Mouse (Mus musculus) heart, postnatal 0 days (tissue): ENCODE results near the gene Ccdc122. TPM values are rescaled to one million over a fixed set of nuclear protein-coding genes. Genes with fewer than 3 reads are reported as not detected.
"Not testable (repeated sequence)": the region's sequence is repeated elsewhere in the genome, so short reads cannot be mapped to it uniquely, and the experiment has no call there.

Experiments used
- ATAC-seq: fragments of 200-750 bp; cut with Nextera tagmentation; 2 replicates; pipeline ENCODE4 v1.8.0; 2017; ENCODE audit warnings: low read depth, moderate number of reproducible peaks, moderate library complexity; ENCODE audit not compliant: insufficient read depth
- DNase-seq: peaks from one replicate; pipeline ENCODE4 v3.0.0-alpha.2; 2016; ENCODE audit warnings: low spot score
- H3K27ac ChIP-seq: fragments of 300-500 bp; sonication (generic); 2 replicates; pipeline ENCODE4 v1.5.1; 2014; ENCODE audit warnings: low read depth, mild to moderate bottlenecking
- H3K27me3 ChIP-seq: fragments of 300-500 bp; sonication (generic); 2 replicates; pipeline ENCODE4 v1.6.1; 2014; ENCODE audit warnings: low read length, mixed read lengths; ENCODE audit not compliant: control insufficient read depth, insufficient read depth
- H3K36me3 ChIP-seq: fragments of 300-500 bp; sonication (generic); replicated peaks from 2 replicates; pipeline ENCODE4 v1.6.1; 2014; ENCODE audit warnings: low read length, mixed read lengths; ENCODE audit not compliant: control insufficient read depth, insufficient read depth
- H3K4me1 ChIP-seq: fragments of 300-500 bp; sonication (generic); 2 replicates; pipeline ENCODE4 v1.6.1; 2014; ENCODE audit warnings: antibody characterized with exemption; ENCODE audit not compliant: control insufficient read depth, insufficient read depth
- H3K4me2 ChIP-seq: fragments of 300-500 bp; sonication (generic); 2 replicates; pipeline ENCODE4 v1.6.1; 2014; ENCODE audit warnings: low read depth, mild to moderate bottlenecking, low read length, moderate library complexity
- H3K4me3 ChIP-seq: fragments of 300-500 bp; sonication (generic); 2 replicates; pipeline ENCODE4 v1.5.1; 2014; ENCODE audit warnings: low read depth, low read length
- H3K9ac ChIP-seq: fragments of 300-500 bp; sonication (generic); replicated peaks from 2 replicates; pipeline ENCODE4 v1.6.1; 2014; ENCODE audit warnings: low read depth, low read length, mixed read lengths
- H3K9me3 ChIP-seq: fragments of 300-500 bp; sonication (generic); replicated peaks from 2 replicates; pipeline ENCODE4 v1.6.1; 2016; ENCODE audit warnings: low read length; ENCODE audit not compliant: control insufficient read depth
- CTCF ChIP-seq: IDR thresholded peaks from 2 replicates; pipeline ENCODE4 v1.5.1; 2016; ENCODE audit warnings: antibody characterized with exemption, control low read depth, low read depth
- EP300 ChIP-seq: IDR thresholded peaks from 2 replicates; pipeline ENCODE4 v1.6.1; 2016; ENCODE audit warnings: antibody characterized with exemption, low read depth
- WGBS: fragments of 180-500 bp; shearing (Covaris S2); extraction: QIAGEN DNeasy Blood & Tissue Kit; methylation state at CpG from one replicate; pipeline ENCODE4 v1.1.7; 2014; 5-methylcytosine and 5-hydroxymethylcytosine counted together
- polyA plus RNA-seq: library from polyadenylated mRNA; unstranded; fragments of >200 nt; fragmentation: Nextera tagmentation; extraction: Ambion mirVana; gene quantifications from 2 replicates; pipeline ENCODE4 v1.2.1, GENCODE M21; 2015
- total RNA-seq: library from RNA; depleted of rRNA; stranded (reverse); fragments of >200 nt; gene quantifications from 2 replicates; pipeline ENCODE4 v1.2.3, GENCODE M21; 2014; ENCODE audit warnings: low replicate concordance; rRNA removed

Ccdc122 gene
- total RNA-seq, result 1.6 and 3.1 TPM in 2 replicates
- polyA plus RNA-seq, result 1.7 and 2.0 TPM in 2 replicates

- H3K36me3 ChIP-seq, result no peaks in the 10 kb centered on the region
- DNase-seq, result peak; percentile 59
- peak within 1 kb of the TSS; percentile 52 for H3K9ac ChIP-seq
- peak within 1 kb of the TSS; percentile 52 for H3K4me3 ChIP-seq
- TF ChIP-seq EP300 (no peak), CTCF (peak; percentile 52)
- no peaks in the 10 kb centered on the region for H3K9me3 ChIP-seq
- peaks cover 5% of the 10 kb centered on the region; the same call in 1 of the 2 replicates for H3K4me1 ChIP-seq
- under 1% methylated on average over 85 of the region's 86 CpGs for WGBS
- H3K27me3 ChIP-seq, result no peaks in the 10 kb centered on the region
- H3K27ac ChIP-seq, result no peak within 1 kb of the TSS
- peak; percentile 83 for ATAC-seq
- peak within 1 kb of the TSS; percentile 78 for H3K4me2 ChIP-seq
These were observed at the start of gene Ccdc122, which contains the start of gene Lacc1 for GRCm38 (mm10) chr14:77036226-77037046. TSS of gene Ccdc122 (plus strand) at chr14:77036772. TSS of gene Lacc1 (minus strand) at chr14:77036904.

GRCm38 (mm10) chr14:76990351-76990750 is 46.2 kb upstream of the Ccdc122 start:
- not testable (repeated sequence) for H3K9me3 ChIP-seq, H3K4me3 ChIP-seq, H3K9ac ChIP-seq, DNase-seq, H3K36me3 ChIP-seq, H3K4me1 ChIP-seq, H3K4me2 ChIP-seq, H3K27me3 ChIP-seq, H3K27ac ChIP-seq, ATAC-seq
- WGBS, result 87% methylated on average over 2 of the region's 2 CpGs

GRCm38 (mm10) chr14:77004740-77005139 is 31.8 kb upstream of the Ccdc122 start:
- no peak for ATAC-seq
- H3K27ac ChIP-seq, result no peak overlapping the region
- 56% methylated on average over 8 of the region's 8 CpGs for WGBS

GRCm38 (mm10) chr14:77005566-77005965 is 31.0 kb upstream of the Ccdc122 start:
- ATAC-seq, result no peak
- H3K27me3 ChIP-seq, result no peaks in the 10 kb centered on the region
- no peaks in the 10 kb centered on the region for H3K36me3 ChIP-seq
- no peak for DNase-seq
- 78% methylated on average over 5 of the region's 5 CpGs for WGBS
- TF ChIP-seq CTCF (no peak), EP300 (no peak)
- H3K4me1 ChIP-seq, result no peaks in the 10 kb centered on the region
- H3K27ac ChIP-seq, result no peak overlapping the region
- no peak overlapping the region for H3K4me2 ChIP-seq
- no peak overlapping the region for H3K4me3 ChIP-seq
- H3K9me3 ChIP-seq, result no peaks in the 10 kb centered on the region
- H3K9ac ChIP-seq, result no peak overlapping the region

More at GRCm38 (mm10) chr14:77004740-77005139, 31.8 kb upstream of the Ccdc122 start:
- no peak overlapping the region for H3K9ac ChIP-seq
- H3K9me3 ChIP-seq, result no peaks in the 10 kb centered on the region
- H3K36me3 ChIP-seq, result no peaks in the 10 kb centered on the region
- H3K4me3 ChIP-seq, result no peak overlapping the region
- no peak for TF ChIP-seq CTCF
- no peak for TF ChIP-seq EP300
- DNase-seq, result no peak
- H3K27me3 ChIP-seq, result no peaks in the 10 kb centered on the region
- no peak overlapping the region for H3K4me2 ChIP-seq
- no peaks in the 10 kb centered on the region for H3K4me1 ChIP-seq

- Histone ChIP-seq H3K4me1 (no peaks in the 10 kb centered on the region), H3K36me3 (no peaks in the 10 kb centered on the region), H3K4me3 (no peak overlapping the region), H3K27ac (no peak overlapping the region), H3K27me3 (no peaks in the 10 kb centered on the region), H3K4me2 (no peak overlapping the region), H3K9me3 (no peaks in the 10 kb centered on the region), H3K9ac (no peak overlapping the region)
- TF ChIP-seq EP300, result no peak
- TF ChIP-seq CTCF, result peak; percentile 84
- 18% methylated on average over 3 of the region's 3 CpGs for WGBS
- DNase-seq, result peak; percentile 86
- peak; percentile 67; the same call in 1 of the 2 replicates for ATAC-seq
These were observed 28.3 kb upstream of the Ccdc122 start for GRCm38 (mm10) chr14:77008238-77008637.
